Mouse (Mus musculus) CD4-positive, CD25-positive, alpha-beta regulatory T cell, adult 4 months (primary cell): ENCODE measurements around the gene Peli2. TPM values are rescaled to one million over a fixed set of nuclear protein-coding genes. Genes with fewer than 3 reads are reported as not detected.

ENCODE experiments used
- ATAC-seq: one replicate; pipeline ENCODE4 v1.8.0; 2017
- polyA plus RNA-seq, 2 experiments: library from polyadenylated mRNA; unstranded; fragments of 100-300 nt; shearing (Covaris generic); gene quantifications; one replicate each; pipeline ENCODE4 v1.2.1; 2017

The Peli2 gene
- polyA plus RNA-seq, 2 experiments from 2014 or later = 0.37 to 1.4 TPM

DNA sequence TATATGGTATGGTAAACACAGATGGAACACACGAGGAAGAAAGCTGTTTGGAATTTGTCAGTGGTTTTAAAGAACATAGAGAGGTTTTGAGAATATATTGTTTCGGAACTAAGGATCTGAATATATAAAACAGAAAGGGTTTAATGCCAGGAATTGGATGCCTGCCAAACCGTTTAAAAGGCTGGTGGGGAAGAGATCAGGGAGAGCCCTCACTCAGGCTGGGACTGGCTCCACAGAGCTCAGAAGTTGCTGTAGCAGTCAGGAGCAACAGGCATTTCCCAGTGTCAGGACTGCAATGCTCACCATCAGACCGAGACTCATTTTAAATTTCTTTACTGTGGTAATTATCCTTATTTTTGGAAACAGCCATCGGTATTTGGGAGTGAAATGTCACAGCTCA lies 76.2 kb downstream of the Peli2 start:
- no peak for ATAC-seq

DNA sequence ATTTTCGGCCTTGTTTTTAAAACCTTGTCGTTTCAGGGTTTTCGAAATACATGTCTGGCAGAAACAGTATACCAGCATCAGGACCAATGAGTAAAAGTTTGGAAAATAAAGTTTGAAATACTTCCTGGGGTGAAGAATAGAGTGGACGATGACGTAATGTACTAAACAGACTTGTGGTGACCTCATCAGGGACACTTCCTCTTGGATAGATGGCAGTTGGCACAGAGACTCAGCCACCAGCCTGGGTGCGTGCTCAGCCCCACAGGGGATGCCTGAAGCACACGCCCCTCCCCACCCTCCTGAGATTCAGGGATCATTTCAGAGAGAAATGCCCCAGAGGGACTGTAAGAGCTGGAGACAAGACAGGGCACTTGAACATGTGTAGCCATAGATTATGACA lies 76.7 kb downstream of the Peli2 start:
- ATAC-seq = no peak

DNA sequence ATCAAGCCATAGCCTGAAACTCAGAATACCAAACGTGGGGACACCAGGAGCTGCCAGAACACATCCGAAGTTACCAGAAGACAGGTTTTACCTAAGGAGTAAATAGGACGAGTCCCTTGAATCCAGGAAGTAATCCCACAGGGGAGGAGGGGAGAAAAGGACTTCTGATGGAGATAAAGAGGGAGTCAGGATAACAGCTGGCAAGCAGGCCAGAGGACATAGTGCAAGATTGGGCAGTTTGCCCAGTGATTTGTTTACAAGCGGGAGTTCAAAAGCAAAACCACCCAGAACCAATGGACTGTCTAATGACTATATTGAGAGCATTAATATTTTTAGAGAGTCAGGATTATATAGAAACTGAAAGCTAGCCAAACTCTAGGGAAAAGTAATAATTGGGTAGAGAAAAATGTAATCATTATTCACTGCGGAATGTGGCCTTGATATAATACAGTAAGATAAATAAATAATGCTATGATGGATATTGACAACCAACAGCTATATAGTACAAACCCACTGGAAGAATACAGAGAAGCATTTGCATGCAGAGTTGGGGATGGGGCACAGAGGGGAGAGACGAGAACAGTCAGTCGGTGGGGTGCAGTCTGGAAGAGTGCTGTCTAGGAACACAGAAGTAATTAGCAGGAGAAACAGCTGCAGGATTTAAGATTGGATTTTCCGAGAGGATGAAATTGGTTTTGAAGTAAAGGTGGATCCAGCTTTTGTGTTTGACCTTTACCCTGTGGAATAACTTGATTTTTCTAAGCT lies 77.7 kb downstream of the Peli2 start:
- ATAC-seq = no peak

DNA sequence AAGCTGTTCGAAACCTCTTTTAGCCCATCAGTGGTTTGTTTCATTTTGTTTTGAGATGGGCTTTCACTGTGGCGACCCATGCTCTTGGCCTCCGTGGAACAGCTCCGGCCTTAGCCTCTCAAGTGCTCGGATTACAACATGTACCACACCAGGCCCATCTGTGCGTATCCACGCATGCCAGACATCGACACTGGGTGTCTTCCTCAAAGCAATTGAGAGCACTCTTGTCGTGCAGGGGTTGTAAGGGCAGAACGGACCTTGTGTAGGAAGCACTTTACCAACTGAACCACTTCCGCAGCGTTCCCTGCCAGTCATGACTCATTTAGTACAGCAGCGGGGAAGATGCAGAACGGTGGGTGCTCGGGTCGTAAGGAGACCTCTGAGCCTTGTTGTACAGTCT lies 78.3 kb downstream of the Peli2 start:
- peak; percentile 67 for ATAC-seq

DNA sequence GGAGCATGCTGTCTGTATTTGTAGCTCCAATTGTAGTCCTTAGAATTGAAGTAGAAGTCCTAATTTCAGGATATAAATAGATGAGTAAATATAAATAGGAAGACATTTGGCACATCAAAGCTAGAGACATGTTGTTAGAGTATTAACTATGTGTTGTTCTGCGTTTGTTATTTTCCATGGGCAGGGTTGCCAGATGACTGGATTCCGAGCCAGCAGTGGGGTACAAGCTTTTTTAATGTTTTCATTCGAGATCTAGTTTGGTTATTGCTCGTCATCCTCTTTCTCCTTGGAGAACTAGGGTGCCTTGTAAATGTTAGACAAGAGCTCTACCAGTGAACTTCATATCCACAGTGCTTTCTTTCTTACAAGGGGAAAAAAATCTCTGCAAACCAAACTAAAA lies 78.9 kb downstream of the Peli2 start:
- ATAC-seq = no peak

DNA sequence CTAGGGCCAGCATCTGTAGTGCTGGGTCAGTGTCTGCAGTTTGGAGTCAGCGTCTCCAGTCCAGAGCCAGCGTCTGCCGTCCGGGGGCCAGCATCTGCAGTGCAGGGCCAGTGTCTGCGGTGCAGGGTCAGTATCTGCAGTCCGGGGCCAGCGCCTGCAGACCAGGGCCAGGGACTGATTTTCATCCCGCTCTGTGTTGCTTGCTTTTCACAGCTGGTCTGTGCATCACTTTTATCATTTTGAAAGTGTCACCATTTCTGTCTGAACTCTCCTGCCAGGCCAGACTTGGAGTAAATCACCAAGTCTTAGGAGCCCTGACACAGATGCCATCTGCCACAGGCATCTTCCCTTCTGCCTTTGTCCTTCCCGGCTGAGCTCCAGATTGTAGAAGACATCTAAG lies 79.7 kb downstream of the Peli2 start:
- no peak for ATAC-seq

DNA sequence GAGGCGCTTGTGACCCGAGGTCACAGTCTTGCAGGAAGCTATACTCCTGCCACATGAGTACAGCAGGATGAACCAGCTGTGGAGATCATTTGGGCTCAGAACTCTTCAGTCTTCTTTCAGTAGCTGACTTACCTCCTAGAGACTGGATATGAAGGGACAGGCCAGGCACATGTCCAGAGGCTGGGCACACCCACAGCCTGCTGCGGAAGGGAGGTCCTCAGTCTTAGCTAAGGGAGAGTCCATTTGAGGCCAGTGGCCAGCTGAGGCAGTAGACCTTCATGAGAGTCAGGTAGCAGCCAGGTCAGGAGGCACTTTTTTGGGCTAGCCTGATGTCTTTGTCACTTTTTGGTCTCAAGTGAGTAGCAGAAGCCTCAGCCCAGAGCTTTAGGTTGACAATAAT lies 80.2 kb downstream of the Peli2 start:
- no peak for ATAC-seq

DNA sequence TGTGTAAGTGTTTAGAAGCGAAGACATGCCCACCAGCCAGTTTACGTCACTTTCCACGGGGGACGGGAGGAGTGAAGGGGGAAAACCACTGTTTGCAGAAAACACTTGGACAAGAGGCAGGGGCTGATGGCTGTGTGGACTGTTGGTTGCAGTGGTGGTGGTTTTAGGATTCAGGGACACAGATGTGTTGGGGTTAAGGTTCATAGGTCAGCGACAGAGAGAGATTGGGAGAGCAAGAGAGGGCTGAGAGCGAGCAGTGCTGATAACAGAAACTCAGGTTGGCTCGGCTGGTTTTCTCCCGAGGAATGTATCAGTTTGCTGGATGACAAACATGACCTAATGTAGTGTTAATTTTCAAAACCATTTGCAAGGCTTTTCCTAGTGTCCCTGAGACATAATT lies 80.8 kb downstream of the Peli2 start:
- ATAC-seq = no peak

DNA sequence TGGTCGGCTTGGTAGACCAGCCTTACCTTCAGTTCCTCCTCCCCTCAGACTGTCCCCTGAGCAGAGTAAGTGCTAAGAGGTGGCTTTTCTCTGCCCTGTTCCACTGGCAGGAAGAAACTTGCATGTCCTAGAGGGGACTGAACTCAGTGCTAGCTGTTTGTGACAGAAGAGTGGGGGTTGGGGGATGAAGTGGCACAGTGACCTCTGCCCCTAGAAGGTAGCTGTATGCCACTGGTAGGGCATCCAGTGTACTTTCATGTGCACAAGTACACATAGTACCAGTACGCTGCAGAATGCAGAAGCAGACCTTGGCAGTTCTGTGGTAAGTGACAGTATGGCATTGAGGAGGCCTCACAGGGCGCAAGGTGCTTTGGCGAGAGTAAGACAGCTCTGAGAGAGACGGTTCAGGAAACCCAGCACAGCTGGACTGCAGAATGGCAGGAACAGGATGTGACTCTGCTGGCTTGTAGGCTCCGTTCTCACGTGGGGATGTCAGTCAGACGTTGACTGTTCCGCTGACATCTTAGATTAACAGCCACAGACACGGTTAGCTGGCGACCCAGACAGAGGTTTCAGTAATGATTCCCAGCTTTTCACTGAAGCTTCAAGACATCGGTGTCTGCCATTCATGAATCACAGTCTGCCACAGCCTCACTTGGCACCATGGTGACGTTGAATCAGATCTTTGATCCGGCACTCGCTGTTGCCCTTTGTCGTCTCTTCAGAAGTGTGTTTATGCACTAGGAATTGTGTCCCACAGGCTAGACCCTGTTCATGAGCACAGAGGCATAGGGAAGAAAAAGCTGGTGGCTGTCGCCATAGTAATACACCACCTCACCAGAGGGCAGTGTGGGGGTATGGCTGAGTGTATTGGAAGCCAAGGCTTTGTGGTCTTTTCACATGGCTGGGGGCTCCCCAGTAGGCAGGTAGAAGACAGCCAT lies 81.7 kb downstream of the Peli2 start:
- peak; percentile 76 for ATAC-seq

DNA sequence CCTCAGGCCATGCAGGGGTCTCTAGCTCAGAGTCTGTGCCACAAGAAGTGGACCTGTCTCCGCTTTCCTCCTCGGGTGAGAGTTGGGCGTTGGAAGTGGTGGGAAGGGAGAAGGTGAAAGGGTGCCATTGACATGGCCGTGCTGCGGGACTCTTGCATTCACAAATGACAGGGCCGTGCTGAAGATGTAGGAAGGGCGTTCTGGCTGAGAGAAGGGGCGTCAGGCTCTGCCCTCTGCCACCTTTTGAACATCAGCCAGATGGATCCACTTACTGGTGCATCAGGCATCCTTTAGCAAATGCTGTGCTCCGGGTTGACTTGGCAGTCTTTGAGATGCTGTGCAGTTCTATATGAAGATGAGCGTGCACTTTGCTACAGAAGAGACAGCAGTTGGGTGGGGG lies 84.4 kb downstream of the Peli2 start:
- ATAC-seq = no peak

DNA sequence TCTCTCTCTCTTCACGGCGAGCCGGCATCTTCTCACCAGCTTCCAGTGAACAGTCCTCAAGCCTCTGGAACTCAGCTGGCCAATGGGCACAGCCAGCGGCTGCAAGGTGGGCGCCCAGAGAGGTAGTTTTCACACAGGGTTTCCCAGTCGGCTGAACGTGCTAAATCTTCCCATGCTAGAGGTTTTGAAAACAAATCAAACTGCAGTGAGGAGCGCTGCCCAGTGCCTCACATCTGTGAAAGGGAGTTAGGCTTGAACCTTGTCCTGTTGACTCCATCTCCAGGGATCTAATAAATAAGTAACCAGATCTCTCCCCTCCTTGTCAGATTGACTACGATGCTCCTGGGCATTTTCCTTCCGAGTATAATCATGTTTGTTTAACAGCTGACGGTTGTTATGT lies 85.0 kb downstream of the Peli2 start:
- no peak for ATAC-seq

DNA sequence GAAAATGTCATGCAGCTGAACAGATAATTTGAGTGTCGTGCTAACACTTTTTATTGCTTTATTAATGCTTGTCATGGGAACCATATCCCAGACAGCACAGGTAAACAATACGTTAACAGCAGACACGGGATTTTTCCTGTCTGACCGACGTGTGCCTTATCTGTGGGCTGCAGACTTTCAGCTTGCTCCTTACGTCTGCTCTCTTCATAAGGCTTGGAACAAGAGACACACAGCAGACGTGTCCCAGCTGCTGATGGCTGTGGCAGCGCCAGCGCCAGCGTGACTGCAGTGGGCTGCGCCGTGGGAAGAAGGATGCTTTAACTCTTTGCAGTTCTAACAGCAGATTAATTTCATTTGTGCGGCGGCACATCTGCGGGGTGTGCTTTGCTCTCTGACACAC lies 86.5 kb downstream of the Peli2 start:
- no peak for ATAC-seq

DNA sequence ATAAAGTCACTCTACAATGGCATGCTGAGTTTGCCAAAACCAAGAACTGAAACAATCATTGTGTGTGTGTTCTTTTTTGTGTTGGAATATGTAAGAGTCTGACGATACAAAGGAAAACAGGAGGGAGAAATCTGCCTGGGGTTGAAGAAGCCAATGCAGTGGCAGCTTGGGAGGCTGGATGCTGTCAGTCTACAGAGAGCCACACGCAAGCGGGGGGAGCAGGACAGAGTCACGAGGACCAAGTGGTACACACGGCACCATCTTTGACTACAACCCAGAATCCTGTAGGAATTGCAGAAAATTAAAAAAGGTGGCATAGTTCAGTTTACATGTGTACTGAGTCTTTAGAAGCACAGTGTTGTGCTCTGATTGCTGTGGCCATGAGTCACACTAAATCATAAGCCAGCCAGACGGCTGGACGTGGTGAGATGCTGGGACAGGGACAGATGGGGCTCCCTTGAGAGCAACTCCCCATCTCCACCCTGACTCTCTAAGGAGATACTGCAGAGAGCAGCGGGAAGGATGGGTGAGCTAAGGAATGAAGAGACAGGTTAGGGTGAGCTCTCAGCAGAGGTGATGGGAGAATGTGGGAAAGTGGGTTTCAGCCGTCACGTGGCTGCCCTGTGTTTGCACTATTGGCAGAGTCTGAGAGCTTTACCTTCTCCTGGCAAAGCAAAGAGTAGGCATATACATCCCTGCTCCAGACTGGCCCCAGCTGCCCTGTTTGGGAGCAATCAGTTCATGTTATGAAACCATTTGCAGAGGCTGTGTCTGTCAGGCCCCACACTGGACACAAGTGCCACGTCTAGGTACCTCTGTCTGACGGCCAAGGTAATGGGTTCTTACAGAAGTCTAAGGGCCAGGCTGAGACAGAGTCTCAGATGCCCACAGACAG lies 87.4 kb downstream of the Peli2 start:
- ATAC-seq = no peak

DNA sequence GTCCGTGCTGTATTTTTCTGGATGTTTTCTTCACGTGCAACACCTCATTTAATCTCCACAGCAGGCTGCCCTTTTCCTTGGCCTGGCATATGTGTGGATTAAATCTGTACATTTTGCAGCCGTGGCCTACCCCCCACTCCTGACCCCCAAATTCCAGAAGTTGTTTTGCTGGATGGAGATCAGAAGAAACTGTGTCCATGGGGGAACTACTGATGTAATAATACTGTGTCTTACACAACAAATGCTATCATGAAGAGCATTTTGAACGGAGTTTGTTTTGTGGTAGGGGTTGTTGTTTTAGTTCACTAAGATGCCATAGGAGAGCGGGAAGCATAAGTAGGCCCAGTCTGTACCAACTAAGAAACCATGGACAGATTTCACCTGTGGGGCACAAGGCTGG lies 88.8 kb downstream of the Peli2 start:
- ATAC-seq = no peak

DNA sequence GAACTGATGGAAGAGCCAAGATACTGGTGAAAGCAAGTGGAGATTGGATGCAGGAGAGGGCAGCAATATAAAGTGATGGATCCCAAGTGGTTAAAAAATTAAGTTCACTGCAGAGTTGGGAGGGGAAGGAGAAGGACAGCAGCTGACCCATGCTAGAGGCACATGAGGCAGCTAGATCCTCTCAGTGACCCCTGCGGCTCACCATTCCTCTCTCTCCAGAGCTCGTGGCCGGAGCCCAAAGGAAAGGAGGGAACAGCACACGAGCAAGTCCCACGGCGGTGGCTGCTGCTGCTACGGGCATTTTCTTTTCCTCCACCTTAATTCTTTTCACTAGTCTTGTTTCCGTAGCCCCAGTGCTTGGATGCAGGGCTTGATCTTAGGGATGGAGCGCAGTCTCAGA lies 89.5 kb downstream of the Peli2 start:
- ATAC-seq = no peak

DNA sequence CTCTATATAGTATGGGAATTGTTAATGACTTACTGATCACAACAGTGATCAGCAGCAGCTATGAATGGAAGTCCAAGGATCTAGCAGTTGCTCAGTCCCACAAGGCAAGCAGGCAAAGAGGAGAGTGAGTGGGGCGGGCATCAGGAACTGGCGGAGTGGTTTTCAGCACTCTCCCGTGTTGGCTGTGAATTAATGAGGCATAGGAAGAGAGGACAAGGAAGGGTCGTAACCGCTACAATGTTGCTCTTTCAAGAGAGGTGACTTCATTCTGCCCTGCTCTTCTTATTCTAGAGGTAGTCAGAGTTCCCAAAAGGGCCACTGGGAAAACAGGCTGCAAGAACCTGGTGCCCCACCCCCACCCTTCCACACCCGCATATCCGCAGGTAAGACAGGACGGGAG lies 90.9 kb downstream of the Peli2 start:
- ATAC-seq = no peak

DNA sequence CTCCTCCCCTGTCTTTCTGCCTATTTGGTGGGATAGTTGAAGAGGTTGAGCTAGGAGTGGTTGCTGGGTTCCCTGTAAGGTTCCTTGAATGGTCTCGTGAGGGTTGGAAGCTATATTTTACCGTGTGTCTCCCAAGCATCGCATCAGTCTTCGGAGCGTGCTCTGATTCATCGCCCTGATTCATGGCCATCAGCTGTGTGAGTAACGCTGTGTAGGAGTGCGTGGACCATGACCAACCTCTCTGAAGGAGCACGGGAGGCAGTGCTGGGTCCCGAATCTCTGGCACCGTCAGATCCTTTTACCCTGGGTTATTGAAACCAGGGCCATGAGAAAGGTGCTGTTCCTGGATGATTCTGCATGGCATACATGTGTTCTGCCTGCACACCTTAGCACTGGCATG lies 92.2 kb downstream of the Peli2 start:
- ATAC-seq = no peak

DNA sequence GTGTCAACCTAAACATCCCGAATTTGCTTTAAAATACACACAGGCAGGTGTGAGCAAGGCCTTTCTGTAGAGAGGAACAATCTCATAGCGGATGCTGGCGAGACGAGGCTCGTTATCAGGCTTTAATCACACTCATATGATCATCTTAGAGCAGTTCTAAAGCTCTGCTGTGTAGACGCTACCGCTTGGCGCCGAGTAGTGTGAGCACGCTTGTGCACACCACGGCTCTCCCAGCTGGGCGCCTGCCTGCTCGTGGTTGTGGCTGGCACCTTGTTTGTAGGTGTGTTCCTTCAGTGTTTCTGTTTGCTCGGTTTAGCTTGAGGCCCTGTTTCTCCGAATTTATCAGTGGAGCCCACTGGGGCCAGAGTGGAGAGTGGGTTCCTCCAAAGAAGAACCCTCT lies 93.0 kb downstream of the Peli2 start:
- ATAC-seq = no peak

DNA sequence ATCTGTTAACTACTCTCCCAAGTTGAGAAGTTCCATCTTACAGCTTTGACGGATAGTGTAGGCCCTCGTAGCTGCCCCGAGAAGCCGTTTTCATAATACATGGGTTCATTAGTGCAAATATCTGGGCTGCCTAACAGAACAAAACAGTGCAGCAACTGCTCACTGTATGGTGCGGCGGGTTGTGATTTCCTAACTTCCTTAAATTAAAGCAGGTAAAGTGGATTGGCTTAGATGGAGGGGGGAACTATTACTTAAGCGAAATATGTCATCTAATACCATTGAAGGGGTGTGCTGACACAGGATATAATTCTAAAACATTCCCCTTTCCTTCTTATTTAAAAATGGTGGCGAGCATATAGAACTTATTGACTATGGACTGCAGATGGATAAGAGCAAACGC lies 101.4 kb downstream of the Peli2 start:
- no peak for ATAC-seq

DNA sequence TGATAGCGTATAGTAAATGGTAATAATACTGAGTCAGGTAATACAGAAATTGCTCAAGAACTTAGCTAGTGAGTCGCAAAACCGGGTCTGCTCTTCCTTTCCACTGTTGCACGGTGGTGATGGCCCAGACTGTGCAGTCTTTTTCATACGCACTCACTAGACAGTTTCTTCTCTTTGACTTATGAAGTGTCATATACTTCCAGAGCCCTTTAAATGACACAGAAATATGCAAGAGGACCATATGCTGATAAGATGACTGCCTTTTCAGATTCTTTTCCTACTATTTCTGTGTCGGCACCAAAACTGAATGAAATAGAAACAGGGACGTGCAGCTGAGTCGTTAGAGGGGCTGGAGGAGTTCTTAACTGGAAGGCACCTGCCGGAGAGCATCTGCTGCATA lies 102.1 kb downstream of the Peli2 start:
- ATAC-seq = no peak

DNA sequence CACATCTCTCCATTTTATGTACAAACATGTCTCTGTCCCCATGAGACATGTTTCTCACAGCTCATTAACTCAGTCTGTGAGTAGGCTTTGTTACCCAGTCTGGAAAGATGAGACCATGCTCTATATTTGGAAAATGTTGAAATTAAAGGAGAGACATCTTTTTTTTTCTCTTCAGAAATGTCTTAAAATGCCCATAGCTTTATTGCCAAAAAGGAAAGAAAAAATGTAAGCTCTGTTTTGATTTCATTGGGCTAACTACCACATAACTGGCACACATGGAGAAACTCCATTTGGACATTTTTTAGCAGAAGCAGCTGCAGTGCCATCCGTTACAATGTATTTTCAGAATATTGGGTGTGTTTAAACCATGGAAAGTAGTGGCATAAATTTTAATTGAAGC lies 103.6 kb downstream of the Peli2 start:
- ATAC-seq = no peak

DNA sequence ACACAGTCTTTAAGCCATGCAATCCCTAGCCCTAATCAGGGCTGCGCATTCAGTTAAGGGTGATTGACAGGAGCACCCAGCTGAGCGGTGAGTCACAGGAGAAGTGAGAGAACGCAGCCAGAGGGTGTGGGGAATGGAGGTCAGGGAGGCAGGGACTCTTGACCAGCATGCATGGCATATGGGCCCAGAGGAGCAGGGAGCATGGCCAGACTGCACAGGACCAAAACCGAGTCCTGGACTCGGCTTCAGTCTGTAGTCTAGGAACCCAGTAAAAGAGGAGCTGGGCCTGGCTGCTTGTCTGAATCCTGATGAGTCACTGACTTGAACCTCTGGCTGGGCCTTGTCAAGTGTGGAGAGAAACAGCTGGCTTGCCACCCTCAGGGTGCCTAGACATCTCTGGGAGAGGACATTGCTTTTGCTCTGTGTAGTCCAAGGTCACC lies 104.3 kb downstream of the Peli2 start:
- ATAC-seq = no peak
